Mouse (Mus musculus) hindbrain, embryonic 10.5 days (tissue): ENCODE results near the gene Cables2. TPM values are rescaled to one million over a fixed set of nuclear protein-coding genes. Genes with fewer than 3 reads are reported as not detected.

Experiments
- DNase-seq: peaks from one replicate; pipeline ENCODE4 v3.0.0-alpha.2; 2017; ENCODE audit warnings: low spot score
- H3K27ac ChIP-seq: fragments of 300-500 bp; sonication (generic); 2 replicates; pipeline ENCODE4 v1.5.1; 2016; ENCODE audit warnings: mild to moderate bottlenecking, moderate library complexity
- H3K27me3 ChIP-seq: fragments of 300-500 bp; sonication (generic); 2 replicates; pipeline ENCODE4 v1.6.1; 2016; ENCODE audit warnings: mild to moderate bottlenecking; ENCODE audit not compliant: poor library complexity, insufficient read depth, severe bottlenecking
- H3K36me3 ChIP-seq: fragments of 300-500 bp; sonication (generic); 2 replicates; pipeline ENCODE4 v1.6.1; 2016; ENCODE audit warnings: mild to moderate bottlenecking, moderate library complexity
- H3K4me1 ChIP-seq: fragments of 300-500 bp; sonication (generic); replicated peaks from 2 replicates; pipeline ENCODE4 v1.6.1; 2016; ENCODE audit warnings: mild to moderate bottlenecking
- H3K4me3 ChIP-seq: fragments of 300-500 bp; sonication (generic); 2 replicates; pipeline ENCODE4 v1.5.1; 2016; ENCODE audit warnings: mild to moderate bottlenecking, moderate library complexity
- H3K9me3 ChIP-seq: fragments of 300-500 bp; sonication (generic); 2 replicates; pipeline ENCODE4 v1.6.1; 2016; ENCODE audit warnings: mild to moderate bottlenecking, moderate library complexity
- WGBS: fragments of 180-500 bp; shearing (Covaris S2); methylation state at CpG from one replicate; pipeline ENCODE4 v1.1.7; 2016; 5-methylcytosine and 5-hydroxymethylcytosine counted together
- polyA plus RNA-seq: library from polyadenylated mRNA; unstranded; fragments of >200 nt; fragmentation: Nextera tagmentation; extraction: Ambion mirVana; gene quantifications from 2 replicates; pipeline ENCODE4 v1.2.1, GENCODE M21; 2016

The Cables2 gene
- polyA plus RNA-seq, 1 experiment from 2014 or later = 16.0 TPM

DNA sequence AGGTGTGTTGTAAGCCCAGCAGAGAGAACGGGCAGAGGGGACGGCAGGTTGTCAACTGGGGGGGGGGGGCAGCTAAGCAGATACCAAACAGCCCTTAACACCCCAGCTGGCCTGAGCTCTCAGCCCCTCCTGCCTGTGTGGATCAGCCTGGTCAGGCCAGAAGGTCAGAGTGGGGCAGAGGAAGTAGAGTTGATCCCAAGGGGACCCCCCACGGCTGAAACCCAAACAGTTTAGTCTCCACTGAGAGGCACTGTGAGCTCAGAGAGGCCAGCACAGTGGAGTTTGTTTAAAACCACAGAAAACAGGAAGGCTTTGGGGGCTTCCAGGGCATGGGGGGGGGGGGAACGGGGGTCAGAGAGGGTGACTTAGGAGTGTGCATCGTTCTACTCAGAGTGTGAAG is 56.4 kb downstream of the Cables2 start:
- 63% methylated on average over 5 of the region's 5 CpGs for WGBS
- Histone ChIP-seq H3K4me1 (peaks cover 67% of the 10 kb centered on the region), H3K27me3 (no peaks in the 10 kb centered on the region)

GRCm38 (mm10) chr2:180215951-180216350 is 57.3 kb downstream of the Cables2 start:
- DNase-seq = no peak
- Histone ChIP-seq H3K9me3 (no peaks in the 10 kb centered on the region), H3K36me3 (0 out of 2 replicates have a peak, but pooled peaks cover 8% of the 10 kb centered on the region), H3K4me3 (no peak overlapping the region), H3K27me3 (no peaks in the 10 kb centered on the region), H3K27ac (peak overlapping the region; percentile 62), H3K4me1 (peaks cover 58% of the 10 kb centered on the region)
- 74% methylated on average over 6 of the region's 6 CpGs for WGBS

More for the DNA sequence above, 56.4 kb downstream of the Cables2 start:
- Histone ChIP-seq H3K36me3 (0 out of 2 replicates have a peak, but pooled peaks cover 6% of the 10 kb centered on the region), H3K27ac (peak overlapping the region; percentile 8; the same call in 1 of the 2 replicates), H3K4me3 (no peak overlapping the region), H3K9me3 (no peaks in the 10 kb centered on the region)
- DNase-seq = no peak

DNA sequence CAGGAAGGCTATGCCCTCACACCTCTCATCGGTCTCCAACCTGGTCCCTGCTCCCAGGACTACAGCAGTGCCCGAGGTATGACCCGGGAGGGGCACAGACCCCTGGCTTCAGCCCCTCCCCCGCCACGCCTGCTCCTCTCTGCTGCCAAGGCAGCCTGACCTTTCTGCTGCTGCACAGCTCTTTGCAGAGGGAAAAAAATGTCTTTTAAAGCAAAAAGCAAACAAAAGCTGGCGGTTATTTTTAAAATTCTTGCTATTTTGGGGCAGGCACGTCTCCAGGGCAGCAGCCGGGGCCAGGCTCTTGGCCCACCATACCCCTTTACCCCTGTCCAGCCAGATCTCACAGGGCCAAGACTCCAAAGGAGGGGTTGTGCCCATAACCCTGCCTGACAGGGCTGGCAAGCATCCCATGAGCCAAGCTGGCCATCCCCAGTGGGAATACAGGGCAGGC is 58.3 kb downstream of the Cables2 start:
- H3K36me3 ChIP-seq = 0 out of 2 replicates have a peak, but pooled peaks cover 7% of the 10 kb centered on the region

DNA sequence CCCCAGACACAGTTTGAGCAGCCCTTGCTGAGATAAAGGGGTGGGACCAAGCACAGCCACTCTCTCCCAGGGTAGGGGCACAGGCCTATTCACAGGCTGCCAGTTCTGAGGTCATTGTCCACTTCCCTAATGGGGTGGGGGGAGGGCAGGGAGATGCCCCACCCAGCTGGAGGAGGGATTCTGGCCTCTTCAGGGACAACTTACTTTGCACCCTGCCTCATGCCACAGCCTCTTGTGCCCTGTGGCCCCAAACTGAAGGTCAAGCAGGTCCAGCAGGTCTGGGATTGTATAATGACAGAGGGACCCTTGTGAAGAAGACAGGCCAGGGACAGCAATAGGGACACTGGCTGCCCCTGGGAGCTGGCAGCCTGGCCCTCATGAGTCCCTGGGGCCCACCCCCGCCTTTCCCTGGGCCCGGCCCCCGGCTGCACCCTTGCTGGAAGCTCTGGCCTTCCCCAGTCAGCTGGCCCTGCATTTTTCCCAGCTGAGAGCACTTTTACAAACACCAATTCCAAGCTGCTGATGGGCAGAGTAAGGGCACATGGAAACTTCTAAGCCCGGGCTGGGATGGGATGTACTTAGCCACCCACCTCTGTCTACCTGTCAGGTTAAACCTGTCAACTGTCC is 58.8 kb downstream of the Cables2 start:
- WGBS = 95% methylated on average over 4 of the region's 4 CpGs
- Histone ChIP-seq H3K9me3 (no peaks in the 10 kb centered on the region), H3K36me3 (0 out of 2 replicates have a peak, but pooled peaks cover 7% of the 10 kb centered on the region), H3K27me3 (no peaks in the 10 kb centered on the region), H3K4me3 (no peak overlapping the region), H3K27ac (peak overlapping the region; percentile 19; the same call in 1 of the 2 replicates), H3K4me1 (peaks cover 48% of the 10 kb centered on the region)
- no peak for DNase-seq

More for the DNA sequence above, 58.3 kb downstream of the Cables2 start:
- Histone ChIP-seq H3K27me3 (no peaks in the 10 kb centered on the region), H3K4me3 (no peak overlapping the region), H3K27ac (peak overlapping the region; percentile 62), H3K9me3 (no peaks in the 10 kb centered on the region), H3K4me1 (peaks cover 53% of the 10 kb centered on the region)
- no peak for DNase-seq
- WGBS = 70% methylated on average over 8 of the region's 8 CpGs

DNA sequence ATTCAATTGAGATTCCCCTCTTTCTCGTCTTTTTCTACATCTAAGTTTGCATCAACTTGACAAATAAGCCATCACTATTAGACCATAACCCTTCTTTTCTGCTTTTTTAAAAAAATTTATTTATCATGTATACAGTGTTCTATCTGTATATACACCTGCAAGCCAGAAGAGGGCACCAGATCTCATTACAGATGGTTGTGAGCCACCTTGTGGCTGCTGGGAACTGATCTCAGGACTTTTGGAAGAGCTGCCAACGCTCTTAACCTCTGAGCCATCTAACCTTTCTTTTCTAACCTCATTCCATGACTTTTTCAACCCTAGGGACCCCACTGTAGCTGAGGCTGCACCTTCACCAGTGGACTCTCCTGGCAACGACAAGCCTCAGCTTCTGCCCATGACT is 61.0 kb downstream of the Cables2 start:
- 84% methylated on average over 3 of the region's 3 CpGs for WGBS
- Histone ChIP-seq H3K9me3 (no peaks in the 10 kb centered on the region), H3K4me1 (peaks cover 26% of the 10 kb centered on the region), H3K36me3 (0 out of 2 replicates have a peak, but pooled peaks cover 7% of the 10 kb centered on the region), H3K4me3 (no peak overlapping the region), H3K27me3 (no peaks in the 10 kb centered on the region), H3K27ac (no peak overlapping the region)
- no peak for DNase-seq

DNA sequence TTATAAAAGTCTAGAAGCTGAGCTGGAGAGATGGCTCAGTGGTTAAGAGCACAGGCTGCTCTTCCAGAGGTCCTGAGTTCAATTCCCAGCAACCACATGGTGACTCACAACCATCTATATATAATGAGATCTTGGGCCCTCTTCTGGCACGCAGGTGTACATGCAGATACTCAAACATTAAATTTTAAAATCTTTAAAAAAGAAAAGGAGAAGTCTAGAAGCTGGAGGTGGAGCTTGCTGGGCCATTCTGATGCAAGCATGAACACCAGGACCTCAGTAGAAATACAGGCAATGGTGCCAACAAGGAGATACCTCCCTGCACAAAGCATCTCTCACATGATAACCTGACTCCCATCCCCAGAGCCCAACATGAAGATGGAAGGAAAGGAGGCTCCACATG is 64.3 kb downstream of the Cables2 start:
- H3K36me3 ChIP-seq = 0 out of 2 replicates have a peak, but pooled peaks cover 7% of the 10 kb centered on the region
- H3K4me1 ChIP-seq = peaks cover 7% of the 10 kb centered on the region
- H3K27me3 ChIP-seq = no peaks in the 10 kb centered on the region
- DNase-seq = no peak
- H3K27ac ChIP-seq = no peak overlapping the region
- H3K4me3 ChIP-seq = no peak overlapping the region
- 90% methylated on average over 1 of the region's 1 CpGs for WGBS
- no peaks in the 10 kb centered on the region for H3K9me3 ChIP-seq

Other genes with a start within 250 kb of the Cables2 start
- 9.4 and 12.9 TPM in 2 replicates for gene Lsm14b, start 248.5 kb downstream of the Cables2 start, polyA plus RNA-seq
- gene Psma7, start 231.1 kb downstream of the Cables2 start, polyA plus RNA-seq = 794 and 830 TPM in 2 replicates
- 10.0 and 14.7 TPM in 2 replicates for gene Ss18l1, start 231.0 kb downstream of the Cables2 start, polyA plus RNA-seq
- 33.9 TPM in 2 replicates for gene Mtg2, start 202.9 kb downstream of the Cables2 start, polyA plus RNA-seq
- gene Hrh3, start 169.0 kb downstream of the Cables2 start, polyA plus RNA-seq = 1.5 and 4.2 TPM in 2 replicates
- gene Osbpl2, start 154.2 kb downstream of the Cables2 start, polyA plus RNA-seq = 29.0 and 42.2 TPM in 2 replicates
- 278 and 297 TPM in 2 replicates for gene Adrm1, start 102.0 kb downstream of the Cables2 start, polyA plus RNA-seq
- gene Lama5, start 47.6 kb downstream of the Cables2 start, polyA plus RNA-seq = 7.2 and 10.8 TPM in 2 replicates
- gene Rps21, start 16.1 kb downstream of the Cables2 start, polyA plus RNA-seq = 440 and 510 TPM in 2 replicates
- 0.18 and 0.55 TPM in 2 replicates for gene Rbbp8nl, start 16.4 kb upstream of the Cables2 start, polyA plus RNA-seq
- gene Gata5, start 61.2 kb upstream of the Cables2 start, polyA plus RNA-seq = 0.25 TPM in 1 of 2 replicates, not detected in the other
- 7.6 and 8.7 TPM in 2 replicates for gene Slco4a1, start 182.7 kb upstream of the Cables2 start, polyA plus RNA-seq
- gene Ntsr1, start 226.5 kb upstream of the Cables2 start, polyA plus RNA-seq = 0.31 and 0.39 TPM in 2 replicates